Mouse (Mus musculus) liver, embryonic 12.5 days (tissue): ENCODE data around the gene Afm. TPM values are rescaled to one million over a fixed set of nuclear protein-coding genes. Genes with fewer than 3 reads are reported as not detected.

Experiments used
- ATAC-seq: fragments of 200-750 bp; cut with Nextera tagmentation; 2 replicates; pipeline ENCODE4 v1.8.0; 2017; ENCODE audit warnings: moderate number of reproducible peaks, mild to moderate bottlenecking, moderate library complexity
- H3K27ac ChIP-seq: fragments of 300-500 bp; sonication (generic); 2 replicates; pipeline ENCODE4 v1.5.1; 2016; ENCODE audit warnings: mild to moderate bottlenecking
- H3K27me3 ChIP-seq: fragments of 300-500 bp; sonication (generic); replicated peaks from 2 replicates; pipeline ENCODE4 v1.6.1; 2016; ENCODE audit warnings: mild to moderate bottlenecking, moderate library complexity
- H3K36me3 ChIP-seq: fragments of 300-500 bp; sonication (generic); 2 replicates; pipeline ENCODE4 v1.6.1; 2016; ENCODE audit warnings: mild to moderate bottlenecking, moderate library complexity
- H3K4me1 ChIP-seq: fragments of 300-500 bp; sonication (generic); 2 replicates; pipeline ENCODE4 v1.6.1; 2016
- H3K4me2 ChIP-seq: fragments of 300-500 bp; sonication (generic); 2 replicates; pipeline ENCODE4 v1.6.1; 2016; ENCODE audit warnings: mild to moderate bottlenecking, moderate library complexity
- H3K4me3 ChIP-seq: fragments of 300-500 bp; sonication (generic); 2 replicates; pipeline ENCODE4 v1.5.1; 2016; ENCODE audit warnings: mild to moderate bottlenecking, moderate library complexity
- H3K9ac ChIP-seq: fragments of 300-500 bp; sonication (generic); 2 replicates; pipeline ENCODE4 v1.6.1; 2016; ENCODE audit warnings: mild to moderate bottlenecking, moderate library complexity
- H3K9me3 ChIP-seq: fragments of 300-500 bp; sonication (generic); replicated peaks from 2 replicates; pipeline ENCODE4 v1.6.1; 2016; ENCODE audit warnings: mild to moderate bottlenecking, moderate library complexity
- WGBS: fragments of 180-500 bp; shearing (Covaris S2); methylation state at CpG from one replicate; pipeline ENCODE4 v1.1.7; 2016; ENCODE audit not compliant: insufficient replicate concordance; 5-methylcytosine and 5-hydroxymethylcytosine counted together
- polyA plus RNA-seq: library from polyadenylated mRNA; unstranded; fragments of >200 nt; fragmentation: Nextera tagmentation; extraction: Ambion mirVana; gene quantifications from 2 replicates; pipeline ENCODE4 v1.2.1, GENCODE M21; 2016

Gene Afm
- polyA plus RNA-seq, 1 experiment from 2014 or later: 8.1 TPM

- Histone ChIP-seq H3K27ac (no peak overlapping the region), H3K4me2 (no peak overlapping the region), H3K4me3 (no peak overlapping the region), H3K4me1 (0 out of 2 replicates have a peak, but pooled peaks cover 2% of the 10 kb centered on the region), H3K36me3 (no peaks in the 10 kb centered on the region), H3K27me3 (no peaks in the 10 kb centered on the region), H3K9ac (no peak overlapping the region), H3K9me3 (no peaks in the 10 kb centered on the region)
- no peak for ATAC-seq
- 83% methylated on average over 11 of the region's 11 CpGs for WGBS
Observed at GRCm38 (mm10) chr5:90561721-90562275, 43.1 kb downstream of the Afm start.

- H3K9ac ChIP-seq: no peak overlapping the region
- no peaks in the 10 kb centered on the region for H3K27me3 ChIP-seq
- H3K4me2 ChIP-seq: no peak overlapping the region
- no peaks in the 10 kb centered on the region for H3K36me3 ChIP-seq
- 0 out of 2 replicates have a peak, but pooled peaks cover 2% of the 10 kb centered on the region for H3K4me1 ChIP-seq
- no peaks in the 10 kb centered on the region for H3K9me3 ChIP-seq
- 64% methylated on average over 4 of the region's 4 CpGs for WGBS
- H3K27ac ChIP-seq: no peak overlapping the region
- no peak for ATAC-seq
- no peak overlapping the region for H3K4me3 ChIP-seq
Observed at GRCm38 (mm10) chr5:90562880-90563279, 44.1 kb downstream of the Afm start.

GRCm38 (mm10) chr5:90564161-90564560, 45.4 kb downstream of the Afm start:
- H3K4me2 ChIP-seq: no peak overlapping the region
- H3K9me3 ChIP-seq: no peaks in the 10 kb centered on the region
- H3K4me1 ChIP-seq: 0 out of 2 replicates have a peak, but pooled peaks cover 2% of the 10 kb centered on the region
- H3K27ac ChIP-seq: no peak overlapping the region
- H3K27me3 ChIP-seq: no peaks in the 10 kb centered on the region
- no peaks in the 10 kb centered on the region for H3K36me3 ChIP-seq
- no peak overlapping the region for H3K4me3 ChIP-seq
- WGBS: 81% methylated on average over 4 of the region's 4 CpGs
- no peak for ATAC-seq
- no peak overlapping the region for H3K9ac ChIP-seq

GRCm38 (mm10) chr5:90565205-90565604, 46.5 kb downstream of the Afm start:
- 0 out of 2 replicates have a peak, but pooled peaks cover 2% of the 10 kb centered on the region for H3K4me1 ChIP-seq
- H3K9me3 ChIP-seq: no peaks in the 10 kb centered on the region
- H3K27me3 ChIP-seq: no peaks in the 10 kb centered on the region
- H3K36me3 ChIP-seq: no peaks in the 10 kb centered on the region
- 71% methylated on average over 6 of the region's 6 CpGs for WGBS
- no peak overlapping the region for H3K4me2 ChIP-seq
- H3K9ac ChIP-seq: no peak overlapping the region
- no peak overlapping the region for H3K27ac ChIP-seq
- no peak for ATAC-seq
- H3K4me3 ChIP-seq: no peak overlapping the region

GRCm38 (mm10) chr5:90567788-90568187, 49.1 kb downstream of the Afm start:
- Histone ChIP-seq H3K4me3 (no peak overlapping the region), H3K27ac (peak overlapping the region; percentile 20), H3K36me3 (no peaks in the 10 kb centered on the region), H3K9me3 (no peaks in the 10 kb centered on the region), H3K9ac (no peak overlapping the region), H3K4me2 (no peak overlapping the region), H3K4me1 (no peaks in the 10 kb centered on the region), H3K27me3 (no peaks in the 10 kb centered on the region)
- no peak for ATAC-seq
- WGBS: 50% methylated on average over 5 of the region's 5 CpGs

GRCm38 (mm10) chr5:90568338-90568737, 49.6 kb downstream of the Afm start:
- Histone ChIP-seq H3K27ac (peak overlapping the region; percentile 20; the same call in 1 of the 2 replicates), H3K27me3 (no peaks in the 10 kb centered on the region), H3K36me3 (no peaks in the 10 kb centered on the region), H3K4me1 (no peaks in the 10 kb centered on the region), H3K9ac (no peak overlapping the region), H3K4me3 (no peak overlapping the region), H3K4me2 (no peak overlapping the region), H3K9me3 (no peaks in the 10 kb centered on the region)
- peak; percentile 63 for ATAC-seq

GRCm38 (mm10) chr5:90571216-90571615, 52.5 kb downstream of the Afm start:
- no peak overlapping the region for H3K9ac ChIP-seq
- no peaks in the 10 kb centered on the region for H3K4me1 ChIP-seq
- no peaks in the 10 kb centered on the region for H3K36me3 ChIP-seq
- no peaks in the 10 kb centered on the region for H3K9me3 ChIP-seq
- no peak overlapping the region for H3K4me2 ChIP-seq
- ATAC-seq: no peak
- H3K4me3 ChIP-seq: no peak overlapping the region
- no peak overlapping the region for H3K27ac ChIP-seq
- WGBS: 73% methylated on average over 3 of the region's 3 CpGs
- no peaks in the 10 kb centered on the region for H3K27me3 ChIP-seq

GRCm38 (mm10) chr5:90577751-90578150, 59.0 kb downstream of the Afm start:
- no peaks in the 10 kb centered on the region for H3K36me3 ChIP-seq
- H3K27ac ChIP-seq: no peak overlapping the region
- H3K4me1 ChIP-seq: no peaks in the 10 kb centered on the region
- H3K27me3 ChIP-seq: no peaks in the 10 kb centered on the region
- 72% methylated on average over 9 of the region's 9 CpGs for WGBS
- H3K4me3 ChIP-seq: no peak overlapping the region
- no peak overlapping the region for H3K9ac ChIP-seq
- no peaks in the 10 kb centered on the region for H3K9me3 ChIP-seq
- no peak; the same call in 1 of the 2 replicates for ATAC-seq
- no peak overlapping the region for H3K4me2 ChIP-seq

- H3K27ac ChIP-seq: no peak overlapping the region
- 76% methylated on average over 9 of the region's 9 CpGs for WGBS
- no peaks in the 10 kb centered on the region for H3K36me3 ChIP-seq
- no peak overlapping the region for H3K4me2 ChIP-seq
- H3K9ac ChIP-seq: no peak overlapping the region
- H3K9me3 ChIP-seq: no peaks in the 10 kb centered on the region
- no peak for ATAC-seq
- H3K4me3 ChIP-seq: no peak overlapping the region
- no peaks in the 10 kb centered on the region for H3K27me3 ChIP-seq
- H3K4me1 ChIP-seq: no peaks in the 10 kb centered on the region
Observed at GRCm38 (mm10) chr5:90579556-90579955, 60.8 kb downstream of the Afm start.

GRCm38 (mm10) chr5:90582179-90582578, 63.4 kb downstream of the Afm start:
- no peak overlapping the region for H3K9ac ChIP-seq
- 0 out of 2 replicates have a peak, but pooled peaks cover 4% of the 10 kb centered on the region for H3K4me1 ChIP-seq
- H3K9me3 ChIP-seq: no peaks in the 10 kb centered on the region
- H3K36me3 ChIP-seq: no peaks in the 10 kb centered on the region
- H3K4me3 ChIP-seq: no peak overlapping the region
- H3K4me2 ChIP-seq: no peak overlapping the region
- no peak overlapping the region for H3K27ac ChIP-seq
- 70% methylated on average over 6 of the region's 6 CpGs for WGBS
- ATAC-seq: peak; percentile 35; the same call in 1 of the 2 replicates
- H3K27me3 ChIP-seq: no peaks in the 10 kb centered on the region

GRCm38 (mm10) chr5:90584799-90585198, 66.1 kb downstream of the Afm start:
- Histone ChIP-seq H3K4me1 (0 out of 2 replicates have a peak, but pooled peaks cover 4% of the 10 kb centered on the region), H3K4me3 (no peak overlapping the region), H3K36me3 (no peaks in the 10 kb centered on the region), H3K27ac (no peak overlapping the region), H3K9ac (no peak overlapping the region), H3K4me2 (no peak overlapping the region), H3K9me3 (no peaks in the 10 kb centered on the region), H3K27me3 (no peaks in the 10 kb centered on the region)
- 55% methylated on average over 7 of the region's 7 CpGs for WGBS
- ATAC-seq: no peak

- Histone ChIP-seq H3K9me3 (no peaks in the 10 kb centered on the region), H3K36me3 (no peaks in the 10 kb centered on the region), H3K4me2 (no peak overlapping the region), H3K27ac (no peak overlapping the region), H3K4me1 (0 out of 2 replicates have a peak, but pooled peaks cover 4% of the 10 kb centered on the region), H3K4me3 (no peak overlapping the region), H3K9ac (no peak overlapping the region), H3K27me3 (no peaks in the 10 kb centered on the region)
- WGBS: 62% methylated on average over 5 of the region's 5 CpGs
- no peak for ATAC-seq
Observed at GRCm38 (mm10) chr5:90586511-90586910, 67.8 kb downstream of the Afm start.

- Histone ChIP-seq H3K4me1 (0 out of 2 replicates have a peak, but pooled peaks cover 4% of the 10 kb centered on the region), H3K27me3 (no peaks in the 10 kb centered on the region), H3K36me3 (no peaks in the 10 kb centered on the region), H3K4me2 (no peak overlapping the region), H3K9me3 (no peaks in the 10 kb centered on the region), H3K9ac (no peak overlapping the region), H3K27ac (no peak overlapping the region), H3K4me3 (no peak overlapping the region)
- ATAC-seq: no peak
- WGBS: 71% methylated on average over 5 of the region's 5 CpGs
Observed at GRCm38 (mm10) chr5:90588104-90588503, 69.4 kb downstream of the Afm start.
